Mouse (Mus musculus) forebrain, embryonic 13.5 days (tissue): ENCODE data around the gene Parp3. TPM values are rescaled to one million over a fixed set of nuclear protein-coding genes. Genes with fewer than 3 reads are reported as not detected.

ENCODE experiments used
- ATAC-seq: fragments of 200-750 bp; cut with Nextera tagmentation; 2 replicates; pipeline ENCODE4 v1.8.0; 2017
- H3K27ac ChIP-seq: fragments of 300-500 bp; sonication (generic); 2 replicates; pipeline ENCODE4 v1.5.1; 2015; ENCODE audit warnings: inconsistent platforms, mild to moderate bottlenecking, moderate library complexity
- H3K27me3 ChIP-seq: fragments of 300-500 bp; sonication (generic); 2 replicates; pipeline ENCODE4 v1.6.1; 2015; ENCODE audit warnings: mild to moderate bottlenecking, inconsistent platforms
- H3K36me3 ChIP-seq: fragments of 300-500 bp; sonication (generic); 2 replicates; pipeline ENCODE4 v1.6.1; 2015; ENCODE audit warnings: mild to moderate bottlenecking, inconsistent platforms; ENCODE audit not compliant: poor library complexity, severe bottlenecking
- H3K4me1 ChIP-seq: fragments of 300-500 bp; sonication (generic); 2 replicates; pipeline ENCODE4 v1.6.1; 2015; ENCODE audit warnings: inconsistent platforms
- H3K4me2 ChIP-seq: fragments of 300-500 bp; sonication (generic); 2 replicates; pipeline ENCODE4 v1.6.1; 2015; ENCODE audit warnings: inconsistent platforms, mild to moderate bottlenecking, moderate library complexity
- H3K4me3 ChIP-seq: fragments of 300-500 bp; sonication (generic); 2 replicates; pipeline ENCODE4 v1.5.1; 2015; ENCODE audit warnings: mild to moderate bottlenecking, inconsistent platforms
- H3K9ac ChIP-seq: fragments of 300-500 bp; sonication (generic); 2 replicates; pipeline ENCODE4 v1.6.1; 2015; ENCODE audit warnings: mild to moderate bottlenecking, inconsistent platforms
- H3K9me3 ChIP-seq: fragments of 300-500 bp; sonication (generic); replicated peaks from 2 replicates; pipeline ENCODE4 v1.6.1; 2016; ENCODE audit warnings: inconsistent platforms
- WGBS: fragments of 180-500 bp; shearing (Covaris S2); methylation state at CpG from one replicate; pipeline ENCODE4 v1.1.7; 2015; 5-methylcytosine and 5-hydroxymethylcytosine counted together
- polyA plus RNA-seq: library from polyadenylated mRNA; unstranded; fragments of >200 nt; fragmentation: Nextera tagmentation; extraction: Ambion mirVana; gene quantifications from 2 replicates; pipeline ENCODE4 v1.2.1, GENCODE M21; 2015

Gene Parp3
- polyA plus RNA-seq, 1 experiment from 2014 or later, result 0.70 TPM

- Histone ChIP-seq H3K9ac (peak overlapping the region; percentile 35; the same call in 1 of the 2 replicates), H3K9me3 (no peaks in the 10 kb centered on the region), H3K27ac (no peak overlapping the region), H3K4me2 (no peak overlapping the region), H3K27me3 (no peaks in the 10 kb centered on the region; the same call in 1 of the 2 replicates), H3K4me3 (no peak overlapping the region), H3K36me3 (peaks cover 50% of the 10 kb centered on the region), H3K4me1 (peaks cover 51% of the 10 kb centered on the region)
- no peak for ATAC-seq
- 81% methylated on average over 21 of the region's 21 CpGs for WGBS
Observed at GRCm38 (mm10) chr9:106463122-106464063, 13.4 kb downstream of the Parp3 start.

- 89% methylated on average over 12 of the region's 12 CpGs for WGBS
- H3K27ac ChIP-seq, result no peak overlapping the region
- peaks cover 59% of the 10 kb centered on the region for H3K36me3 ChIP-seq
- no peaks in the 10 kb centered on the region; the same call in 1 of the 2 replicates for H3K27me3 ChIP-seq
- no peaks in the 10 kb centered on the region for H3K9me3 ChIP-seq
- H3K4me3 ChIP-seq, result no peak overlapping the region
- no peak for ATAC-seq
- H3K4me2 ChIP-seq, result no peak overlapping the region
- peaks cover 61% of the 10 kb centered on the region for H3K4me1 ChIP-seq
- H3K9ac ChIP-seq, result no peak overlapping the region
Observed at GRCm38 (mm10) chr9:106462430-106462800, 14.3 kb downstream of the Parp3 start.

- peaks cover 67% of the 10 kb centered on the region for H3K4me1 ChIP-seq
Observed at GRCm38 (mm10) chr9:106461641-106462429, 14.9 kb downstream of the Parp3 start.

GRCm38 (mm10) chr9:106461026-106461415 is 15.7 kb downstream of the Parp3 start:
- H3K4me3 ChIP-seq, result no peak overlapping the region
- H3K9ac ChIP-seq, result no peak overlapping the region
- no peak overlapping the region for H3K27ac ChIP-seq
- peaks cover 71% of the 10 kb centered on the region for H3K36me3 ChIP-seq
- H3K27me3 ChIP-seq, result no peaks in the 10 kb centered on the region; the same call in 1 of the 2 replicates
- H3K9me3 ChIP-seq, result no peaks in the 10 kb centered on the region
- WGBS, result 96% methylated on average over 9 of the region's 9 CpGs
- no peak for ATAC-seq
- H3K4me1 ChIP-seq, result peaks cover 72% of the 10 kb centered on the region
- H3K4me2 ChIP-seq, result no peak overlapping the region

More at GRCm38 (mm10) chr9:106461641-106462429, 14.9 kb downstream of the Parp3 start:
- H3K4me2 ChIP-seq, result no peak overlapping the region
- H3K36me3 ChIP-seq, result peaks cover 65% of the 10 kb centered on the region
- H3K27me3 ChIP-seq, result no peaks in the 10 kb centered on the region; the same call in 1 of the 2 replicates
- no peaks in the 10 kb centered on the region for H3K9me3 ChIP-seq
- no peak overlapping the region for H3K27ac ChIP-seq
- WGBS, result 85% methylated on average over 16 of the region's 16 CpGs
- no peak overlapping the region for H3K4me3 ChIP-seq
- no peak overlapping the region for H3K9ac ChIP-seq
- ATAC-seq, result no peak

- Histone ChIP-seq H3K36me3 (peaks cover 71% of the 10 kb centered on the region), H3K4me3 (no peak overlapping the region), H3K9ac (no peak overlapping the region; the same call in 1 of the 2 replicates), H3K9me3 (no peaks in the 10 kb centered on the region), H3K27me3 (no peaks in the 10 kb centered on the region; the same call in 1 of the 2 replicates), H3K4me2 (no peak overlapping the region), H3K4me1 (peaks cover 72% of the 10 kb centered on the region), H3K27ac (no peak overlapping the region)
- no peak for ATAC-seq
- WGBS, result 81% methylated on average over 18 of the region's 18 CpGs
Observed at GRCm38 (mm10) chr9:106460401-106461025, 16.2 kb downstream of the Parp3 start.

- H3K9ac ChIP-seq, result peak overlapping the region; percentile 21; the same call in 1 of the 2 replicates
- no peaks in the 10 kb centered on the region for H3K9me3 ChIP-seq
- H3K36me3 ChIP-seq, result peaks cover 71% of the 10 kb centered on the region
- no peak for ATAC-seq
- no peak overlapping the region for H3K4me2 ChIP-seq
- H3K4me1 ChIP-seq, result peaks cover 72% of the 10 kb centered on the region
- WGBS, result 83% methylated on average over 15 of the region's 15 CpGs
- H3K27me3 ChIP-seq, result no peaks in the 10 kb centered on the region; the same call in 1 of the 2 replicates
- H3K27ac ChIP-seq, result peak overlapping the region; percentile 51
- H3K4me3 ChIP-seq, result no peak overlapping the region
Observed at GRCm38 (mm10) chr9:106459946-106460345, 16.8 kb downstream of the Parp3 start.

GRCm38 (mm10) chr9:106457920-106458319 is 18.8 kb downstream of the Parp3 start:
- Histone ChIP-seq H3K9ac (peak overlapping the region; percentile 97; the same call in 1 of the 2 replicates), H3K27me3 (no peaks in the 10 kb centered on the region)

GRCm38 (mm10) chr9:106457163-106457559 is 19.6 kb downstream of the Parp3 start:
- peak overlapping the region; percentile 81 for H3K4me3 ChIP-seq
- H3K4me1 ChIP-seq, result peaks cover 75% of the 10 kb centered on the region
- H3K9ac ChIP-seq, result peak overlapping the region; percentile 97
- no peaks in the 10 kb centered on the region for H3K27me3 ChIP-seq
- 33% methylated on average over 9 of the region's 9 CpGs for WGBS
- H3K36me3 ChIP-seq, result peaks cover 47% of the 10 kb centered on the region
- peak overlapping the region; percentile 96 for H3K27ac ChIP-seq
- ATAC-seq, result no peak
- H3K4me2 ChIP-seq, result peak overlapping the region; percentile 98
- no peaks in the 10 kb centered on the region for H3K9me3 ChIP-seq

More at GRCm38 (mm10) chr9:106457920-106458319, 18.8 kb downstream of the Parp3 start:
- Histone ChIP-seq H3K4me3 (peak overlapping the region; percentile 81; the same call in 1 of the 2 replicates), H3K27ac (peak overlapping the region; percentile 96; the same call in 1 of the 2 replicates), H3K9me3 (no peaks in the 10 kb centered on the region), H3K4me1 (peaks cover 68% of the 10 kb centered on the region), H3K36me3 (peaks cover 54% of the 10 kb centered on the region), H3K4me2 (peak overlapping the region; percentile 98)
- ATAC-seq, result no peak
- WGBS, result 51% methylated on average over 5 of the region's 5 CpGs

- H3K27me3 ChIP-seq, result no peaks in the 10 kb centered on the region
- peaks cover 81% of the 10 kb centered on the region for H3K4me1 ChIP-seq
- H3K27ac ChIP-seq, result peak overlapping the region; percentile 96
- no peaks in the 10 kb centered on the region for H3K9me3 ChIP-seq
- H3K36me3 ChIP-seq, result peaks cover 41% of the 10 kb centered on the region
- H3K4me3 ChIP-seq, result peak overlapping the region; percentile 81
- ATAC-seq, result no peak
- H3K9ac ChIP-seq, result peak overlapping the region; percentile 97
- peak overlapping the region; percentile 98 for H3K4me2 ChIP-seq
- 20% methylated on average over 13 of the region's 15 CpGs for WGBS
Observed at GRCm38 (mm10) chr9:106456325-106457162, 20.2 kb downstream of the Parp3 start.

GRCm38 (mm10) chr9:106454888-106455681 is 21.7 kb downstream of the Parp3 start:
- Histone ChIP-seq H3K9me3 (no peaks in the 10 kb centered on the region), H3K36me3 (peaks cover 26% of the 10 kb centered on the region), H3K27ac (peak overlapping the region; percentile 96), H3K4me1 (peaks cover 86% of the 10 kb centered on the region), H3K4me3 (peak overlapping the region; percentile 81), H3K4me2 (peak overlapping the region; percentile 98), H3K9ac (peak overlapping the region; percentile 97), H3K27me3 (no peaks in the 10 kb centered on the region)
- ATAC-seq, result peak; percentile 36
- 0% methylated on average over 17 of the region's 17 CpGs for WGBS
